Mouse (Mus musculus): ENCODE measurements around the gene Irf4.

The Irf4 gene

DNA sequence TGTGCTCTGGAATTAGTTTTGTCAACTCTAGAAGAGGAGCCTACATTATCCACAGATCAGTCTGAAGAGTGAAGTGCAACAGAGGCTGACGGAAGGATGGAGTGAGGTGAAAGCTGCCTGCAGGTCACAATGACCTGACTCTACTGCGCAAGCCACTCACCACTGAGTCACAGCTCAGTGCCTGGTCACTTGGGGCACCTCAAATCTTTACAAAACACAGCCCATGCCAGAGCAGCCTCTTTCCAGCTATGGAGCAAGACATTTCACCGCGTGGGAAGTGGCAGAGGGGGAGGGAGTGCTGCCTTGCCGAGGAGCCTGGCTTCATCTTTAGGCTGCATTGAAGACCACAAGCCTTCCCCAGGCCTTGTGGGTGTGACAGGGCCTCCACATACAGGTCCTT is 65.2 kb downstream of the Irf4 start:
- DNase-seq, result no peak
